Mouse (Mus musculus) gonadal fat pad, adult 2 months (tissue): ENCODE results near the gene Ino80. TPM values are rescaled to one million over a fixed set of nuclear protein-coding genes. Genes with fewer than 3 reads are reported as not detected.

Experiments
- DNase-seq: peaks from one replicate; pipeline ENCODE4 v3.0.0-alpha.2; 2012; ENCODE audit warnings: low read depth
- polyA plus RNA-seq: library from polyadenylated mRNA; depleted of rRNA; stranded (reverse); fragments of >200 nt; gene quantifications from 2 replicates; pipeline ENCODE4 v1.2.3, GENCODE M21; 2012

Gene Ino80
- polyA plus RNA-seq, 1 experiment = 7.7 TPM

DNA sequence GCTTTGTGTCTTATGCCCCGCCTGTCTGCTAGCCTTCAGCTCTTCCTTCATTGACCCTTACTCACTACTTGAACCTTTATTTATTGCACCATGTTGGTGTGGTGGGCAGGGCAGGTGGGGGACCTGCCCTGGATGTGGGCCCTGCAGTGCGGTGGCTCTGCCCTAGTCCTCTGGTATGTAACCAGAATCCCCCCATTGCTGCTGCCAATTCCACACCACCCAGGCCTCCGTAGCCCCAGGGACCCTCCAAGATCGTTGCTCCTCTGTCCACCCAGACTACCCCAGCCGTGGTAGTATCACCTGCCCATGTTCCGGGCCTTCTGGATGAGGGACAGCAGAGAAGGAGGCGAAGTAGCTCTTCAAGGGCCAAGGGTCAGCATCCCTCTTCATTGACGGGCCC is 123.8 kb downstream of the Ino80 start:
- DNase-seq = no peak

- DNase-seq = no peak
Observed at GRCm38 (mm10) chr2:119350555-119351486, 126.7 kb downstream of the Ino80 start, which contains the start of gene Chac1. Gene Chac1 (plus strand): TSS chr2:119351229.

- DNase-seq = no peak
Observed at GRCm38 (mm10) chr2:119344537-119345138, 132.8 kb downstream of the Ino80 start.

- DNase-seq = no peak
Observed at GRCm38 (mm10) chr2:119337425-119338265, 139.8 kb downstream of the Ino80 start.

- no peak for DNase-seq
Observed at GRCm38 (mm10) chr2:119336470-119336869, 141.0 kb downstream of the Ino80 start.

GRCm38 (mm10) chr2:119336002-119336401 is 141.5 kb downstream of the Ino80 start:
- no peak for DNase-seq

- DNase-seq = no peak
Observed at GRCm38 (mm10) chr2:119335535-119335934, 142.0 kb downstream of the Ino80 start.

DNA sequence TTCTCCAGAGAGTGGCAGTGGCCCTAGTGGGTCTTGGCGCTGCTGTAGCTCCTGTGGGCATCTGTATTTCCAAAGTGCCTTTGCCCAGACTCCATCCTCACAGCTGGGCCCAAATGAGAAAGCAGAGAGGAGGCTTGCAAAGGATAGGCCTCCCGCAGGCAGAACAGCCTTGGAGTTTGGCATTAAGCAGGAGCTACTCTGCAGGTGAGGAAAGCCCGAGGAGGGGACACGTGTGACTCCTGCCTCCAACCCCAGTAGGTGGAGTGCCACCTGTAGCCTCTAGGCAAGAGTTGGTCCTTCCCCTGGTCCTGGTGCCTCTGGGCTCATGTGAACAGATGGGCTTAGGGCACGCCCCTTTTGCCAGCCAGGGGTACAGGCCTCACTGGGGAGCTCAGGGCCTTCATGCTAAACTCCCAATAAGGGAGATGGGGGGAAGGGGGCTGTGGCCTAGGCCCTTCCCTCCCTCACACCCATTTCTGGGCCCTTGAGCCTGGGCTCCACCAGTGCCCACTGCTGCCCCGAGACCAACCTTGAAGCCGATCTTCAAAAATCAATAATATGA is 142.4 kb downstream of the Ino80 start:
- no peak for DNase-seq

GRCm38 (mm10) chr2:119334135-119334534 is 143.4 kb downstream of the Ino80 start:
- no peak for DNase-seq

- no peak for DNase-seq
Observed at GRCm38 (mm10) chr2:119332177-119332661, 145.3 kb downstream of the Ino80 start.

GRCm38 (mm10) chr2:119330795-119331194 is 146.7 kb downstream of the Ino80 start:
- no peak for DNase-seq

DNA sequence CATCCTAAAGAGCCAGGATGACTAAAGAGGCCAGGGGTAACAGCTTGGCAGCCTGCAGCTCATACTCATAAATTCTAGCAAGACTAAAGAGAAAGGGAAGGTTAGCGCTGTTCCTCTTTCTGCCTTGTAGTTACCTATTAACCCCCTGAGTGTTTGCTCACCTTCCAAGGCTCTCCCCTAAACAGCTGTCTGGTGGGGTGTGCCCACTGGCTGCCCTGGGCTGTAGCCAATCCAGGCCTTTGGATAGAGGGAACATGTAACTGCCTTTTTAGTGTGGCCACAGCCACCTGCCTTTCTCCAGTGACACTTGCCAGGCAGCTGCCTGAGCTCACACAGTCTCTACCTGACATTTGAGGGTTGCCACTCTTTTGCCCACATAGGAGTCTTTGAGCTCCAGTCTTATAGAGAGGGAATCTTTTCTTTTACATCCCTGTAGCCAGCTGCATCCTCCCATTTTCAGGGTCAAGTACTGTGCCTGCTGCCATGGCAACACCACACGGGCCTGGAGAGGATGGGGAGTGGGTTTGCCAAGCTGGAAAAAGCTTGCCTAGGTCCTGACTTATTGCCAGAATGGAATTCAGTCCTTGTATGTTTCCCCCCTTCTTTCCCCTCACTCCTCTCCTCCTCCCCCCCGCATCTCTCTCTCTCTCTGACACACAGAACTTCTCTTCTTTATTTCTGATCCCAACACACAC is 148.2 kb downstream of the Ino80 start:
- no peak for DNase-seq

- DNase-seq = no peak
Observed at GRCm38 (mm10) chr2:119328546-119328945, 148.9 kb downstream of the Ino80 start.

- DNase-seq = no peak
Observed at GRCm38 (mm10) chr2:119327942-119328526, 149.5 kb downstream of the Ino80 start.

DNA sequence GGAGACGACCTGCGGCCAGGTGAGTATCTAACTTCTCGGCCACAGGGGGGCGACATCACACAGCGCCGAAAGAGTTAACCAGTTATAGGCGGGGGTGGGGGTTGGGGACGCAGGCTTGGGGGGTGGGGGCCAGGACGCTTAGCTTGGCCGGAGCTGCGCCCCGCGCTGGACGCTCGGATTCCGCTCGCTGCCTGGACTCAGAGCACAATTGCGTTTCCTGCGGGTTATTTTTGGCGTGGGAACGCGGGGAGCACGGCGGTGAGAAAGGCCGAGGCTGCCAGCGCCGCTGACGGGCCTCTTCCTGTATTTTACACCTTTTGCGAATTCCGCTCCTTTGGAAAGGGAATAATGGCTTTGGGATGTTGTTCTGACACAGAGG is 150.4 kb downstream of the Ino80 start:
- no peak for DNase-seq

- no peak for DNase-seq
Observed at GRCm38 (mm10) chr2:119326161-119327101, 151.1 kb downstream of the Ino80 start.

GRCm38 (mm10) chr2:119325568-119326143 is 151.8 kb downstream of the Ino80 start, which contains the start of gene Dll4:
Gene Dll4 (plus strand): TSS chr2:119325784.
- DNase-seq = no peak

DNA sequence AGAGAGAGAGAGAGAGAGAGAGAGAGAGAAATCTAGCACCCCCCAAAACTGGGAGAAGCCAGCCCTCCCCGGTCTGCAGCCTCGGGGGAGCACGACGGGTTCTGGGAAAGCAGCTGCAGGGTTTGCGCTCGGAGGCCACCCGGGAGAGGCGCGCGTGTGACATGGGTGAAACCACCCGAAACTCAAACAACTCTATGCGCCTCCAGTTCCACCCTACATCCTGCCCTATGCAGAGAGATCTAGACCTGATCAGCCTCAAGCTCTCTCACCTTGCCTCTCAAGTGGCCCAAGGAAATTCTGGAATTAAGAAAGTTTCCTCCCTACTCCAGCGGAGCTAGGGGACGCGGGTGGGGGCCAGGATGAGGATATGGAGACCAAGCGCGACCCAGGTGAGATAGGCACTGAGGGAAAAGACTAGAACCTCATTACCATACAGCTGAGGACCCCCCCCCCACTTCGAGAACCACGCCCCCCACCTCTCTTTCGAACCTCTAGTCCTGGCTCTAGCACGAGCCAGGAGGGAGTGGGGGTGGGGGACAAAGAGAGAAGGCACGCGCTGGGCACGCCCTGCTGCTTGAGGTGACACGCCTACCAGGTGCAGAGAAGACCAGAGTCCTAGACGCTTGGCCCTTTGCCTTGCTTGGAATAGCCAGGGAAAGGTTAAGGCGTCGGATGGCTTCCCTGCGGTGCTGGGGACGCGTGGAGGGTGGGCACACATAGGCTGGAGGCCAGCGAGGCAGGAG is 152.7 kb downstream of the Ino80 start:
- DNase-seq = no peak
